Mouse (Mus musculus): ENCODE results near the gene Cpsf2.

DNA sequence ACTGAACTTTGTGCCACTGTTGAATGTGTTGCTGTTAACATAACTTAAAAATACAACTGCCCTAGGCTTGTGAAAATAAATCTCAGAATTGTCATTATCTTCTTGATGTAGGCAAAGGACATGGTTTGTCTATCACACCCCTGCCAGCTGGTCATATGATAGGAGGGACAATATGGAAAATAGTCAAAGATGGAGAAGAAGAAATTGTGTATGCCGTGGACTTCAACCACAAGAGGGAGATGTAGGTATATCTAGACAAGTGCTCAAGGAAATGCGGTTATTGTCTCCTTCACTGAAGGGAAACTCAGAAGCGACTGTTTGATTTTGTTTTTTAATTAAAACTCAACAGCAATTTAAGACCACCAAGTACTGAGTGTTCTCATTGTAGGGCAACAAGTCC is 9.3 kb downstream of the Cpsf2 start:
- no peak for TF ChIP-seq POLR2A (IDR thresholded peaks at IDR 0.05; ENCODE audit: borderline replicate concordance, extremely low read depth, low read depth, low read length)
- no peak for TF ChIP-seq CTCF (IDR thresholded peaks at IDR 0.05; ENCODE audit: insufficient read depth, low read length)

Data from lung, adult 2 months (tissue).